Mouse (Mus musculus) lung, adult 18-20 months (tissue): ENCODE results near the gene Ano2.

ENCODE experiments used
- DNase-seq, 2 experiments: peaks; one replicate each; pipeline ENCODE4 v3.0.0; 2022; ENCODE audit warnings: mixed read lengths in 2 of 2

Ano2 gene

GRCm38 (mm10) chr6:125747322-125747930, 57.2 kb downstream of the Ano2 start:
- DNase-seq = peak in 1 of 2 experiments; percentile 7

GRCm38 (mm10) chr6:125748646-125749045, 58.4 kb downstream of the Ano2 start:
- DNase-seq = no peak

GRCm38 (mm10) chr6:125762851-125763519, 72.8 kb downstream of the Ano2 start:
- DNase-seq = peak in 1 of 2 experiments; percentile 4

- DNase-seq = no peak
Measured at GRCm38 (mm10) chr6:125773256-125773655, 83.0 kb downstream of the Ano2 start.

GRCm38 (mm10) chr6:125776291-125776690, 86.1 kb downstream of the Ano2 start:
- no peak for DNase-seq

GRCm38 (mm10) chr6:125802954-125803353, 112.7 kb downstream of the Ano2 start:
- DNase-seq = no peak

GRCm38 (mm10) chr6:125803364-125804011, 113.3 kb downstream of the Ano2 start:
- no peak for DNase-seq

GRCm38 (mm10) chr6:125808996-125809649, 118.9 kb downstream of the Ano2 start:
- DNase-seq = no peak

- no peak for DNase-seq
Measured at GRCm38 (mm10) chr6:125811395-125811794, 121.2 kb downstream of the Ano2 start.

GRCm38 (mm10) chr6:125838121-125838520, 147.9 kb downstream of the Ano2 start:
- no peak for DNase-seq

- DNase-seq = peak; percentile 3 to 34
Measured at GRCm38 (mm10) chr6:125841284-125841683, 151.1 kb downstream of the Ano2 start.

GRCm38 (mm10) chr6:125851196-125851595, 161.0 kb downstream of the Ano2 start:
- DNase-seq = no peak

GRCm38 (mm10) chr6:125858294-125858693, 168.1 kb downstream of the Ano2 start:
- no peak for DNase-seq

- peak; percentile 17 to 36 for DNase-seq
Measured at GRCm38 (mm10) chr6:125868516-125868915, 178.3 kb downstream of the Ano2 start.

GRCm38 (mm10) chr6:125871482-125871881, 181.3 kb downstream of the Ano2 start:
- no peak for DNase-seq

- no peak for DNase-seq
Measured at GRCm38 (mm10) chr6:125874742-125875141, 184.5 kb downstream of the Ano2 start.

- DNase-seq = no peak
Measured at GRCm38 (mm10) chr6:125876884-125877283, 186.7 kb downstream of the Ano2 start.

- DNase-seq = no peak
Measured at GRCm38 (mm10) chr6:125878671-125879070, 188.5 kb downstream of the Ano2 start.

GRCm38 (mm10) chr6:125879306-125879705, 189.1 kb downstream of the Ano2 start:
- no peak for DNase-seq

GRCm38 (mm10) chr6:125888596-125888995, 198.4 kb downstream of the Ano2 start:
- no peak for DNase-seq

GRCm38 (mm10) chr6:125894340-125894739, 204.1 kb downstream of the Ano2 start:
- DNase-seq = no peak

- DNase-seq = no peak
Measured at GRCm38 (mm10) chr6:125914446-125914845, 224.2 kb downstream of the Ano2 start.

- peak in 1 of 2 experiments; percentile 5 for DNase-seq
Measured at GRCm38 (mm10) chr6:125922746-125923145, 232.5 kb downstream of the Ano2 start.
